31 mouse cellular contexts compared by ENCODE assay signal in the genomic region with DNA sequence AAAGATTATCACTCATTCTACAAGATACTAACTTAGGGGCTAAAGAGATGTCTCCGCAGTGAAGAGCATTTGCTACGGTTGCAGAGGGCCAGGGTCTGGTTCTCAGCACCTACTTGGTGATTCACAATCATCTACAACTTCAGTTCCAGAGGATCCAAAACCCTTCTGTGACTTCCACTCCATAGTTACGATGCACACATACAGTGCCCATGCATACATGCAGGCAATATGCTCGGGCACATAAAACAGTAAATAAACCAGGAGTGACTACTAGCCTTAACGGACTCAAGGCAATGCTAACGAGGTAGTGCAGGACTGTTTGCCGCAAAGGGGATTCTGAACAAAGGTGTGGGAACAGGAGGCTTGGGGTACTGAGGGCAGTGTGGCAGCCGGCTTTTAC. TPM values are rescaled to one million over a fixed set of nuclear protein-coding genes. Genes with fewer than 3 reads are reported as not detected.
"Had no signal": no experiment of that assay in that cellular context is flagged by ENCODE, and none has a peak within 500 bp of the region (broad histone marks: within the 10 kb centered on the region; RNA-seq: fewer than 3 reads in every experiment).

No protein-coding gene starts in this region.

- H3K4me3 ChIP-seq: heart, adult 2 months; heart, embryonic 12.5 days; heart, embryonic 13.5 days; heart, embryonic 15.5 days; hindbrain, embryonic 10.5 days; hindbrain, embryonic 12.5 days; hindbrain, embryonic 13.5 days; hindbrain, embryonic 15.5 days; intestine, embryonic 15.5 days; kidney, embryonic 15.5 days; layer of hippocampus, adult 2 months had no signal

- H3K9me3 ChIP-seq: heart, embryonic 12.5 days; heart, embryonic 13.5 days; heart, embryonic 15.5 days; hindbrain, embryonic 10.5 days; hindbrain, embryonic 12.5 days; hindbrain, embryonic 13.5 days; hindbrain, embryonic 15.5 days; intestine, embryonic 15.5 days; kidney, embryonic 15.5 days had no signal

- H3K4me2 ChIP-seq: heart, embryonic 11.5 days; heart, embryonic 12.5 days; heart, embryonic 13.5 days; heart, embryonic 15.5 days; hindbrain, embryonic 12.5 days; hindbrain, embryonic 13.5 days; hindbrain, embryonic 14.5 days; hindbrain, embryonic 15.5 days; intestine, embryonic 15.5 days; kidney, embryonic 15.5 days had no signal

- H3K36me3 ChIP-seq: heart, embryonic 12.5 days; heart, embryonic 13.5 days; heart, embryonic 15.5 days; hindbrain, embryonic 10.5 days; hindbrain, embryonic 12.5 days; hindbrain, embryonic 13.5 days; hindbrain, embryonic 15.5 days; intestine, embryonic 15.5 days; kidney, embryonic 15.5 days had no signal

- ATAC-seq: hindbrain, embryonic 16.5 days; inflammation-experienced regulatory T-cells, adult 6 months had no signal

- DNase-seq: heart, postnatal 10 days; heart, postnatal 14 days; kidney, adult 11 months; kidney, adult 18-20 months; kidney, adult 2 months; kidney, adult 8-10 months; kidney, adult 9 months; kidney, postnatal 10 days; kidney, postnatal 14 days; kidney, postnatal 25 days; kidney, postnatal 36 days; kidney, postnatal 4 days; layer of hippocampus, adult 9-11 months; layer of hippocampus, postnatal 36 days had no signal

- H3K9ac ChIP-seq: heart, embryonic 12.5 days; heart, embryonic 13.5 days; heart, embryonic 15.5 days; hindbrain, embryonic 12.5 days; hindbrain, embryonic 13.5 days; hindbrain, embryonic 14.5 days; hindbrain, embryonic 15.5 days; intestine, embryonic 15.5 days; kidney, embryonic 15.5 days had no signal

- H3K27me3 ChIP-seq: hindbrain, embryonic 15.5 days; intestine, embryonic 15.5 days had no signal

- H3K27ac ChIP-seq: heart, adult 2 months; heart, embryonic 13.5 days; heart, embryonic 15.5 days; hindbrain, embryonic 10.5 days; hindbrain, embryonic 12.5 days; hindbrain, embryonic 13.5 days; hindbrain, embryonic 14.5 days; hindbrain, embryonic 15.5 days; hindbrain, postnatal 0 days; intestine, embryonic 15.5 days; kidney, embryonic 15.5 days; kidney, postnatal 0 days had no signal

- H3K4me1 ChIP-seq: heart, embryonic 12.5 days; heart, embryonic 13.5 days; heart, embryonic 15.5 days; hindbrain, embryonic 10.5 days; hindbrain, embryonic 12.5 days; kidney, embryonic 15.5 days had no signal

RNA-seq across cellular contexts. Expression of a gene that starts 7.0 kb away (rescaled TPM):
- polyA plus RNA-seq: inflammation-experienced regulatory T-cells, adult 6 months had no signal
